Mouse (Mus musculus) brain, embryonic 18.5 days (tissue): ENCODE data around the gene Notum.

ENCODE experiments used
- DNase-seq: peaks from one replicate; pipeline ENCODE4 v3.0.0-alpha.2; 2012; ENCODE audit warnings: low read depth, low spot score

Notum gene

GRCm38 (mm10) chr11:120661076-120661460 lies at the start of gene Notum:
Gene Notum (minus strand): TSS chr11:120661175.
- DNase-seq, result no peak

GRCm38 (mm10) chr11:120710672-120711071 lies 49.7 kb upstream of the Notum start:
- DNase-seq, result no peak

- DNase-seq, result no peak
These were observed 48.6 kb upstream of the Notum start for GRCm38 (mm10) chr11:120709551-120709950.

GRCm38 (mm10) chr11:120707969-120708368 lies 47.0 kb upstream of the Notum start:
- no peak for DNase-seq

GRCm38 (mm10) chr11:120707225-120707624 lies 46.2 kb upstream of the Notum start:
- DNase-seq, result no peak

- no peak for DNase-seq
These were observed 45.1 kb upstream of the Notum start for GRCm38 (mm10) chr11:120706120-120706519.

GRCm38 (mm10) chr11:120704486-120705325 lies 43.7 kb upstream of the Notum start:
- no peak for DNase-seq

- no peak for DNase-seq
These were observed 42.9 kb upstream of the Notum start for GRCm38 (mm10) chr11:120703696-120704454.

- DNase-seq, result no peak
These were observed 36.8 kb upstream of the Notum start for GRCm38 (mm10) chr11:120697741-120698140.

- no peak for DNase-seq
These were observed 35.6 kb upstream of the Notum start for GRCm38 (mm10) chr11:120696568-120696967.

GRCm38 (mm10) chr11:120695641-120696040 lies 34.7 kb upstream of the Notum start:
- DNase-seq, result no peak

- DNase-seq, result no peak
These were observed 34.2 kb upstream of the Notum start for GRCm38 (mm10) chr11:120695184-120695583.

- DNase-seq, result no peak
These were observed 32.5 kb upstream of the Notum start for GRCm38 (mm10) chr11:120693461-120693860.

GRCm38 (mm10) chr11:120692471-120693011 lies 31.6 kb upstream of the Notum start:
- DNase-seq, result no peak

GRCm38 (mm10) chr11:120689365-120689764 lies 28.4 kb upstream of the Notum start:
- no peak for DNase-seq

GRCm38 (mm10) chr11:120686650-120687272 lies 25.8 kb upstream of the Notum start:
- DNase-seq, result no peak

GRCm38 (mm10) chr11:120684660-120685059 lies 23.7 kb upstream of the Notum start:
- no peak for DNase-seq

- DNase-seq, result no peak
These were observed 23.1 kb upstream of the Notum start for GRCm38 (mm10) chr11:120684086-120684485.

GRCm38 (mm10) chr11:120683536-120683935 lies 22.6 kb upstream of the Notum start:
- DNase-seq, result no peak

GRCm38 (mm10) chr11:120682683-120683082 lies 21.7 kb upstream of the Notum start:
- no peak for DNase-seq

- no peak for DNase-seq
These were observed 18.9 kb upstream of the Notum start for GRCm38 (mm10) chr11:120679909-120680308.

GRCm38 (mm10) chr11:120676951-120677350 lies 16.0 kb upstream of the Notum start:
- no peak for DNase-seq
